Mouse (Mus musculus) liver, adult 2 months (tissue): Measurements from ENCODE around the gene Srsf5.

Experiments
- CTCF ChIP-seq: fragments of 200-500 bp; IDR thresholded peaks from 2 replicates; pipeline ENCODE4 v1.5.1; 2011; ENCODE audit warnings: low read depth, low read length, control low read depth
- POLR2A ChIP-seq: fragments of 200-500 bp; IDR thresholded peaks from 2 replicates; pipeline ENCODE4 v1.6.1; 2011; ENCODE audit warnings: low read length, control low read depth; ENCODE audit not compliant: insufficient read depth; ENCODE audit errors: extremely low read depth

DNA sequence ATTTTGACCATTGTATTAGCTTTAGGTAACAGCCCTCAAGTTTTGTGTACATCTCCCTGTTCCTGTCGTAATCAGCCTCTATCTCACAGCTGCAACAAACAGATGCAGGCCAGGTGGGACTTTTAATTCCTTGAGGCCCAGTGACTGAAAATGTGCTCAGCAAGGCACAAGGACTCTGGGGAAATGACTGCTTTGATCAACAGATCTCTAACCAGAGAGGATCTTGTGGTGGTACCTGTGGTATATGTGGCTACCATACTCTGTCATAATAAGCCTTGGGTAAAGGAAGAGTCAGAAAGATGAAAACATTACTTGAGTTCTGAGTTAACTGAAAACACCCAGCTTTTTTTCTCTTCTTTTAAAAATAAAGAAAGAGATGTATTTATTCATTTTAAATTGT, 48.5 kb downstream of the Srsf5 start:
- TF ChIP-seq CTCF (no peak), POLR2A (no peak)
